Mouse (Mus musculus): ENCODE results near the gene Hoxd4. TPM values are rescaled to one million over a fixed set of nuclear protein-coding genes. Genes with fewer than 3 reads are reported as not detected.

Gene Hoxd4
- polyA plus RNA-seq, 1 experiment: 20.3 TPM

DNA sequence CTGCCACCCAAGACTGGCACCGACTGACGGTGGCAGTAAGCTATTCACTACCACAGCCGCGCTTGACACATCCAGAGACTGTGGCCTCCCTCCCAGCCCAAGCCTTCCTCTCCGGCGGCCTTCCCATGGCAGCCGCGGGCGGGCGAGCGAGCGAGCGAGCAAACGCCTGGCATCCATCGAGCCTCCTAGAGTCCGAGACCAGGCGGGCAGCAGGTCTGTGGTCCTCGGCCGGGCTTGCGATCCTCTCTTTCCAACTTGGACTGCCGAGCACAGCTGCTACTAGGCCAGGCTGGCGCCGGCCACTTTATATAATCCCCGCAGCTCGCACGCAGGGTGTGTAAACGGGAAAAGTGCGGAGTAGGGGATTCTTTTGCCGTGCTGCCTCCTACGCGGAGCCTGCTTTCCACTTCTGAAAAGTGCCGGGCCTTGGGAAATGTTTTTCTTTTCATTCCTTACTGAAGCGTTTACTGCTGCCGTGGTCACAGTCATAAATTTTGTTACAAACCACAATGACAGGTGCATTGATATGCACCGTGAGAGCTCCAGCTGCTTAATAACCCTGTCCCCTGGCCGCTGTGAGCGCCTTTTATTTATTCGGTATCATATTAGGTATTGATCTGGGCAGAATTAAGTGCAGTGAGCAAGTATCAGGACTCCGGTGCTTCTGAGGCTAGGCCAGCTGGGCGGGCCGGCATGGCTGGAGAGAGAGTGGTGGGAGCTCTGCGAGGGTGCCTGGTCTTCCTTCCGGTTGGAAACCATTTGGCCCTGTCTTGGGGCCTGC is 28.8 kb downstream of the Hoxd4 start:
- no peak overlapping the region for H3K27ac ChIP-seq (ENCODE audit: insufficient read depth, low read depth, low read length)
- TF ChIP-seq POLR2A (IDR thresholded peaks at IDR 0.05; ENCODE audit: low read depth, low read length) (no peak), CTCF (conservative IDR thresholded peaks at IDR 0.05; ENCODE audit: insufficient read depth, insufficient read length, low read depth, low read length) (no peak)
- peak overlapping the region; percentile 19 for H3K4me3 ChIP-seq (ENCODE audit: insufficient read depth, low read depth, low read length)
- DNase-seq: no peak
- peaks cover 5% of the 10 kb centered on the region; the same call in 1 of the 2 replicates for H3K4me1 ChIP-seq (ENCODE audit: control insufficient read depth, insufficient read depth, low read length)
- H3K36me3 ChIP-seq (ENCODE audit: control insufficient read depth, insufficient read depth, low read length): no peaks in the 10 kb centered on the region
- H3K27me3 ChIP-seq (replicated peaks; ENCODE audit: control insufficient read depth, insufficient read depth, low read length): no peaks in the 10 kb centered on the region
- WGBS: 24% methylated on average over 43 of the region's 43 CpGs

- DNase-seq: no peak
- WGBS: 91% methylated on average over 2 of the region's 3 CpGs
- no peaks in the 10 kb centered on the region for H3K36me3 ChIP-seq (ENCODE audit: control insufficient read depth, insufficient read depth, low read length)
- peaks cover 5% of the 10 kb centered on the region; the same call in 1 of the 2 replicates for H3K4me1 ChIP-seq (ENCODE audit: control insufficient read depth, insufficient read depth, low read length)
- H3K27me3 ChIP-seq (replicated peaks; ENCODE audit: control insufficient read depth, insufficient read depth, low read length): no peaks in the 10 kb centered on the region
- H3K27ac ChIP-seq (ENCODE audit: insufficient read depth, low read depth, low read length): no peak overlapping the region
- TF ChIP-seq POLR2A (IDR thresholded peaks at IDR 0.05; ENCODE audit: low read depth, low read length) (no peak), CTCF (conservative IDR thresholded peaks at IDR 0.05; ENCODE audit: insufficient read depth, insufficient read length, low read depth, low read length) (no peak)
- H3K4me3 ChIP-seq (ENCODE audit: insufficient read depth, low read depth, low read length): no peak overlapping the region
Observed at GRCm38 (mm10) chr2:74741252-74741978, 29.7 kb downstream of the Hoxd4 start.

DNA sequence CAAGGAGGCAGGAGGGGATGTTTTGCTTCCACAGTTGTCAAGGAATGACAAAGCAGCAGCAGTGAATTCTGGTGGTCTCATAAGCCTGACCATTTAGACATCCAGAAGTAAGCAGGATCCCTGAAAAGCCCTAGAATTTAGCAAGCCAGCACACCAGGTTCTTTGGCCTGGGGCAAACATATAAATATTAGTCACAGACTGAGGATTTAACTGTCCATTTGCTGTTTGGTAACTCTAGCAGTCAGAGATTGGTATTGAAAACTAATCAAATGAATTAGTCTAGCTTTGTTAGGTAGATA is 30.2 kb downstream of the Hoxd4 start:
- H3K4me3 ChIP-seq (ENCODE audit: insufficient read depth, low read depth, low read length): no peak overlapping the region
- no peaks in the 10 kb centered on the region for H3K27me3 ChIP-seq (replicated peaks; ENCODE audit: control insufficient read depth, insufficient read depth, low read length)

DNA sequence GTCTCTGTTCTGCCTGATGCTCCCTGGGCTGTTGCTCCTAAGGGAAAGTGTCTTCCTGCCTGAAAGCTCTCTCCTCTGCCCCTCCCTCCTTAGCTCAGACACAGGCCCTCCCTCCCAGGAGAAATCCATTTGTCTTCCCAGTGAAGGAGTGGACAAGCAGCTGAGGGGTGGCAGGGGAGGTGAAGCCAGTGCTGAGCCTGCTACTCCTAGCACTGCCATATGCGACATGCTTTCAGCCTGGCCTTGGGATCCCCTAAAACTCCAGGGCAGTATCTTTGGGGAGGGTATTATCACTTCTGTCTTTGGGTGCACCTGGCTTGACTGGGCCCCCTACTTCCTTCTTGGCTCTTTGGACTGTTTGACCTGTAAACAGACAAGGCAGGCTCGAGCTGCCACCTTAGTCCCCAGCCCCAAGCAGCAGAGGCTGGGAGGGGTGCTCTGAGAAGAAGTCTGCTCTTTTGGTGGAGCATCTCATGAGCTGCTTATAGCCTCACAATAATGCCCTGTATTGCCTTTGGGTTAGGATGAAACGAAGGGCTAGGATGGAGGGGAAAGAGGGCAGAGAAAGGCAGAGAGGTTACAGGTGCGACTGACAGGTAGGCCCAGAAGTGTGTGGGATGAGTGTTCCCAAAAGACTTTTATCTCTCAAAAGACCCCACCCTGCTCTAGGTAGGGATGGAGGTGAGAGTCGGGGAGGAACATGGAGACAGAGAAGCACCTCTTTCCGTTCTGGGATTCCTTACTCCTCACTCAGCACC is 34.0 kb downstream of the Hoxd4 start:
- DNase-seq: no peak
- Histone ChIP-seq H3K4me1 (ENCODE audit: control insufficient read depth, insufficient read depth, low read length) (0 out of 2 replicates have a peak, but pooled peaks cover 3% of the 10 kb centered on the region), H3K27ac (ENCODE audit: insufficient read depth, low read depth, low read length) (no peak overlapping the region), H3K27me3 (replicated peaks; ENCODE audit: control insufficient read depth, insufficient read depth, low read length) (no peaks in the 10 kb centered on the region), H3K4me3 (ENCODE audit: insufficient read depth, low read depth, low read length) (no peak overlapping the region), H3K36me3 (ENCODE audit: control insufficient read depth, insufficient read depth, low read length) (no peaks in the 10 kb centered on the region)
- 78% methylated on average over 6 of the region's 6 CpGs for WGBS
- TF ChIP-seq CTCF (conservative IDR thresholded peaks at IDR 0.05; ENCODE audit: insufficient read depth, insufficient read length, low read depth, low read length) (no peak), POLR2A (IDR thresholded peaks at IDR 0.05; ENCODE audit: low read depth, low read length) (no peak)

More for the DNA sequence above, 30.2 kb downstream of the Hoxd4 start:
- no peak for DNase-seq
- Histone ChIP-seq H3K4me1 (ENCODE audit: control insufficient read depth, insufficient read depth, low read length) (peaks cover 5% of the 10 kb centered on the region; the same call in 1 of the 2 replicates), H3K36me3 (ENCODE audit: control insufficient read depth, insufficient read depth, low read length) (no peaks in the 10 kb centered on the region), H3K27ac (ENCODE audit: insufficient read depth, low read depth, low read length) (no peak overlapping the region)
- no peak for TF ChIP-seq CTCF (conservative IDR thresholded peaks at IDR 0.05; ENCODE audit: insufficient read depth, insufficient read length, low read depth, low read length)
- no peak for TF ChIP-seq POLR2A (IDR thresholded peaks at IDR 0.05; ENCODE audit: low read depth, low read length)

- Histone ChIP-seq H3K27ac (ENCODE audit: insufficient read depth, low read depth, low read length) (no peak overlapping the region), H3K27me3 (replicated peaks; ENCODE audit: control insufficient read depth, insufficient read depth, low read length) (no peaks in the 10 kb centered on the region), H3K36me3 (ENCODE audit: control insufficient read depth, insufficient read depth, low read length) (no peaks in the 10 kb centered on the region), H3K4me1 (ENCODE audit: control insufficient read depth, insufficient read depth, low read length) (0 out of 2 replicates have a peak, but pooled peaks cover 3% of the 10 kb centered on the region), H3K4me3 (ENCODE audit: insufficient read depth, low read depth, low read length) (no peak overlapping the region; the same call in 1 of the 2 replicates)
- TF ChIP-seq POLR2A (IDR thresholded peaks at IDR 0.05; ENCODE audit: low read depth, low read length) (no peak), CTCF (conservative IDR thresholded peaks at IDR 0.05; ENCODE audit: insufficient read depth, insufficient read length, low read depth, low read length) (no peak)
- DNase-seq: no peak
- WGBS: 58% methylated on average over 58 of the region's 58 CpGs
Observed at GRCm38 (mm10) chr2:74746298-74746921, 34.7 kb downstream of the Hoxd4 start.

GRCm38 (mm10) chr2:74747006-74747405 is 35.3 kb downstream of the Hoxd4 start:
- TF ChIP-seq POLR2A (IDR thresholded peaks at IDR 0.05; ENCODE audit: low read depth, low read length) (no peak), CTCF (conservative IDR thresholded peaks at IDR 0.05; ENCODE audit: insufficient read depth, insufficient read length, low read depth, low read length) (no peak)
- no peaks in the 10 kb centered on the region for H3K27me3 ChIP-seq (replicated peaks; ENCODE audit: control insufficient read depth, insufficient read depth, low read length)
- H3K36me3 ChIP-seq (ENCODE audit: control insufficient read depth, insufficient read depth, low read length): no peaks in the 10 kb centered on the region
- no peak overlapping the region for H3K4me3 ChIP-seq (ENCODE audit: insufficient read depth, low read depth, low read length)
- 0 out of 2 replicates have a peak, but pooled peaks cover 3% of the 10 kb centered on the region for H3K4me1 ChIP-seq (ENCODE audit: control insufficient read depth, insufficient read depth, low read length)
- 61% methylated on average over 24 of the region's 24 CpGs for WGBS
- DNase-seq: no peak
- no peak overlapping the region for H3K27ac ChIP-seq (ENCODE audit: insufficient read depth, low read depth, low read length)
